Mouse (Mus musculus) midbrain, embryonic 14.5 days (tissue): ENCODE data around the gene Hvcn1. TPM values are rescaled to one million over a fixed set of nuclear protein-coding genes. Genes with fewer than 3 reads are reported as not detected.

Experiments
- ATAC-seq: fragments of 200-750 bp; cut with Nextera tagmentation; 2 replicates; pipeline ENCODE4 v1.8.0; 2017; ENCODE audit warnings: moderate number of reproducible peaks, moderate library complexity; ENCODE audit not compliant: low FRiP score, low TSS enrichment
- DNase-seq: peaks from one replicate; pipeline ENCODE4 v3.0.0-alpha.2; 2015
- H3K27ac ChIP-seq: fragments of 300-500 bp; sonication (generic); replicated peaks from 2 replicates; pipeline ENCODE4 v1.5.1; 2014; ENCODE audit warnings: mild to moderate bottlenecking, low read depth, low read length, moderate library complexity
- H3K27me3 ChIP-seq: fragments of 300-500 bp; sonication (generic); 2 replicates; pipeline ENCODE4 v1.6.1; 2014; ENCODE audit warnings: low read length, control low read depth, mixed read lengths; ENCODE audit not compliant: control insufficient read depth, insufficient read depth
- H3K36me3 ChIP-seq: fragments of 300-500 bp; sonication (generic); 2 replicates; pipeline ENCODE4 v1.6.1; 2014; ENCODE audit warnings: low read length, control low read depth; ENCODE audit not compliant: control insufficient read depth, insufficient read depth
- H3K4me1 ChIP-seq: fragments of 300-500 bp; sonication (generic); 2 replicates; pipeline ENCODE4 v1.6.1; 2014; ENCODE audit warnings: mild to moderate bottlenecking, antibody characterized with exemption, low read length, control low read depth; ENCODE audit not compliant: control insufficient read depth, insufficient read depth
- H3K4me2 ChIP-seq: fragments of 300-500 bp; sonication (generic); 2 replicates; pipeline ENCODE4 v1.6.1; 2014; ENCODE audit warnings: mild to moderate bottlenecking, low read length, moderate library complexity
- H3K4me3 ChIP-seq: fragments of 300-500 bp; sonication (generic); replicated peaks from 2 replicates; pipeline ENCODE4 v1.5.1; 2014; ENCODE audit warnings: low read depth, low read length
- H3K9ac ChIP-seq: fragments of 300-500 bp; sonication (generic); replicated peaks from 2 replicates; pipeline ENCODE4 v1.6.1; 2014; ENCODE audit warnings: mild to moderate bottlenecking, low read length, moderate library complexity
- H3K9me3 ChIP-seq: fragments of 300-500 bp; sonication (generic); 2 replicates; pipeline ENCODE4 v1.6.1; 2016; ENCODE audit warnings: low read length, control low read depth, mixed read lengths; ENCODE audit not compliant: control insufficient read depth
- WGBS: fragments of 180-500 bp; shearing (Covaris S2); extraction: QIAGEN DNeasy Blood & Tissue Kit; methylation state at CpG from one replicate; pipeline ENCODE4 v1.1.7; 2014; 5-methylcytosine and 5-hydroxymethylcytosine counted together
- polyA plus RNA-seq: library from polyadenylated mRNA; unstranded; fragments of >200 nt; fragmentation: Nextera tagmentation; extraction: Ambion mirVana; gene quantifications from 2 replicates; pipeline ENCODE4 v1.2.1, GENCODE M21; 2014

Hvcn1 gene
- polyA plus RNA-seq, 1 experiment from 2014 or later: 2.5 TPM

GRCm38 (mm10) chr5:122286191-122286590 lies 79.6 kb downstream of the Hvcn1 start:
- peaks cover 16% of the 10 kb centered on the region for H3K4me1 ChIP-seq
- 89% methylated on average over 10 of the region's 10 CpGs for WGBS
- H3K4me3 ChIP-seq: peak overlapping the region; percentile 98; the same call in 1 of the 2 replicates
- peak overlapping the region; percentile 84 for H3K4me2 ChIP-seq
- H3K9me3 ChIP-seq: no peaks in the 10 kb centered on the region; the same call in 1 of the 2 replicates
- no peaks in the 10 kb centered on the region for H3K27me3 ChIP-seq
- H3K9ac ChIP-seq: no peak overlapping the region
- no peaks in the 10 kb centered on the region for H3K36me3 ChIP-seq
- no peak overlapping the region for H3K27ac ChIP-seq
- ATAC-seq (no peak), DNase-seq (no peak)

DNA sequence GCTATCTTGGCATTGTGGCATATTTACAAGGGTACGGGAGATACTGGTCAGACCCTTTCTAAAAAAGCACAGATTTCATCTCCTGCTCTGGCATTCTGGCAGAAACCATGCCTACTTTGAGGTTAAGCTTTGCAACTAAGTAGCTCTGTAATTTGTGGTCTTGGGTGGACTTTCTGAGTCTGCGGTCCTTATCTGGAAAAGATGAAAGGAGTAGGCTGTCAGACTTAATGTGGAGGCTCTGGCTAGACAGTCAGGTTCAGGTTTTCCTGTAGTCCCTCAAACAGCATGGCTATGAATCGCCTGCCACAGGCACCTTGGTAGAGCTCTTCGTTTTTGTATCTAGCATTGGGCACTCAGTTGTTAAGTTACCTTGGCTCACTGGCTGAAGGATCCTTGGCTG lies 80.4 kb downstream of the Hvcn1 start:
- no peaks in the 10 kb centered on the region for H3K27me3 ChIP-seq
- H3K9ac ChIP-seq: no peak overlapping the region
- ATAC-seq (no peak), DNase-seq (no peak)
- no peaks in the 10 kb centered on the region for H3K36me3 ChIP-seq
- no peak overlapping the region for H3K4me3 ChIP-seq
- WGBS: 93% methylated on average over 4 of the region's 4 CpGs
- no peaks in the 10 kb centered on the region; the same call in 1 of the 2 replicates for H3K9me3 ChIP-seq
- peaks cover 16% of the 10 kb centered on the region for H3K4me1 ChIP-seq
- no peak overlapping the region for H3K4me2 ChIP-seq
- H3K27ac ChIP-seq: no peak overlapping the region

GRCm38 (mm10) chr5:122288147-122288811 lies 81.7 kb downstream of the Hvcn1 start:
- Histone ChIP-seq H3K4me1 (peaks cover 20% of the 10 kb centered on the region), H3K4me2 (no peak overlapping the region), H3K27me3 (no peaks in the 10 kb centered on the region), H3K36me3 (no peaks in the 10 kb centered on the region), H3K9me3 (no peaks in the 10 kb centered on the region; the same call in 1 of the 2 replicates), H3K9ac (no peak overlapping the region), H3K27ac (no peak overlapping the region), H3K4me3 (no peak overlapping the region)
- no peak for DNase-seq
- WGBS: 85% methylated on average over 4 of the region's 4 CpGs
- no peak for ATAC-seq

DNA sequence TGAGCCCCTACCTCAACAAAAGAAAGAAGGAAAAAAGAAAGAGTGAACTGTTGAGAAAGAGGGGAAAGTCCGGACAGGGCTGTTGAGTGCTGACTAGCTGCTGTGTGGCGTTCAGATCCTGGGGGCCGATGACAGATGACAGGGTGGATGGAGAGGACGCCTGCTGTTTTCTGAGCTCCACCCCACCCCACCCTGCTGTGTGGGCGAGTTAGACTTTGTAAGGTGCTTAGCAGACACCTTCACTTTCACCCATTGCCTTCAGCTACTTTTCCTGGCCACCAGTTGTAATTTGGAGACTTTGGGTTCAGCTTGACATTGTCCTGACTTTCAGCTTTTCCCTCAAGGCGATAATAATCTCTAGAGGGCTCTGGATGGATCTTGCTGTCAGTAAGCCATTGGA lies 84.5 kb downstream of the Hvcn1 start:
- no peak for DNase-seq
- WGBS: 67% methylated on average over 6 of the region's 6 CpGs
- H3K4me2 ChIP-seq: no peak overlapping the region
- peaks cover 31% of the 10 kb centered on the region for H3K4me1 ChIP-seq
- no peaks in the 10 kb centered on the region for H3K36me3 ChIP-seq
- H3K27ac ChIP-seq: no peak overlapping the region
- H3K27me3 ChIP-seq: no peaks in the 10 kb centered on the region
- no peak overlapping the region for H3K4me3 ChIP-seq
- no peak for ATAC-seq
- no peak overlapping the region for H3K9ac ChIP-seq
- H3K9me3 ChIP-seq: no peaks in the 10 kb centered on the region; the same call in 1 of the 2 replicates

Other genes with a start within 250 kb of the Hvcn1 start
- gene Cux2, start 156.7 kb upstream of the Hvcn1 start, polyA plus RNA-seq: 25.5 and 28.8 TPM in 2 replicates
- gene Myl2, start 105.9 kb upstream of the Hvcn1 start, polyA plus RNA-seq: 1.9 and 3.0 TPM in 2 replicates
- gene Ccdc63, start 66.0 kb upstream of the Hvcn1 start, polyA plus RNA-seq: not detected in 2 replicates
- 232 and 238 TPM in 2 replicates for gene Ppp1cc, start 48.5 kb upstream of the Hvcn1 start, polyA plus RNA-seq
- 6.2 and 6.6 TPM in 2 replicates for gene Tctn1, start 57.7 kb downstream of the Hvcn1 start, polyA plus RNA-seq
- gene Pptc7, start 77.6 kb downstream of the Hvcn1 start, polyA plus RNA-seq: 8.5 and 9.1 TPM in 2 replicates
- gene Rad9b, start 147.4 kb downstream of the Hvcn1 start, polyA plus RNA-seq: 18.5 and 27.1 TPM in 2 replicates
- gene Vps29, start 147.6 kb downstream of the Hvcn1 start, polyA plus RNA-seq: 324 and 331 TPM in 2 replicates
- 43.1 and 43.9 TPM in 2 replicates for gene Gpn3, start 165.1 kb downstream of the Hvcn1 start, polyA plus RNA-seq
- gene Fam216a, start 165.6 kb downstream of the Hvcn1 start, polyA plus RNA-seq: 155 and 164 TPM in 2 replicates
- 62.1 and 196 TPM in 2 replicates for gene Arpc3, start 185.1 kb downstream of the Hvcn1 start, polyA plus RNA-seq
- gene Anapc7, start 214.9 kb downstream of the Hvcn1 start, polyA plus RNA-seq: 27.5 and 39.6 TPM in 2 replicates